Mouse (Mus musculus): Measurements from ENCODE around the gene Ddx42.
A peak's percentile ranks its signal among the peaks of the same experiment; 100 is the strongest.
"Not testable (repeated sequence)": the region's sequence is repeated elsewhere in the genome, so short reads cannot be mapped to it uniquely, and the experiment has no call there.

The Ddx42 gene

DNA sequence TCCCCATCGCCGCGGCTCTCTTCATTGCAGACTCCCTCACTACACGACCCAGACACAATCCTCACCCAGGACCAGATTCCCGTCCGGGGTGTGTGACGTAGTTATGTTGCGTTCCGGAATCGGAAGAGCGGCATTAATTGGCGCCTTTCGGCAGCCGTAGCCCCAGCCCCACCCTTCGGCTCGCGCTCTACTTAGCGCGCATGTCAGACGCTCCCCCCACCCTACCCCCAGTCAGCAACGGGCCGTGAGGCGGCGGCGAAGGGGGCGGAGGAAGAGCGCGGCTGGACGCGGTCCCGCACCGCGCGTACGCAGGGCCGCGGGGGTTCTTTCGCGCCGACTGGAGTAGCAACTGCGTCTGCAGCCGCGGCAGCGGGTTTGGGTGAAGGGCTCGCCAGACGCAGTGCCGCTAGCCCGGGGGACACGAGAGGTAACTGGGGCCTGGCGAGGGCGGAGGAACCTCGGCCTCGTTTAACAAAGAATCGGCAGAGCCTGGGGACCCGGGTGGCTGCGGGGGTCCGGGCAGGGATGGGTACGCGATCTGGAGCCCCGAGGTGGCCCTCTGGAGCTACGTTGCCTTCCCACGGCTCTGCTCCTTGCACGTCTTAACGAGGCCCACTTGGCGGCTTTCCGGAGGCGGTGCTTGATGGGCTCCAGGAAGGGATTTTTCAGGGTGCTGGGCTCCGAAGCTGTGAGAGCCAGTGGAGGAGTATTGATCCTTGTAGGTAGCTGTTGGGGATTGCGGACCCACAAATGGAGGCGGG is at the start of gene Ddx42:
Gene Ddx42 (plus strand): TSS at position 197 of the 761 bp plus-strand sequence.
- peak; percentile 95 for DNase-seq

DNA sequence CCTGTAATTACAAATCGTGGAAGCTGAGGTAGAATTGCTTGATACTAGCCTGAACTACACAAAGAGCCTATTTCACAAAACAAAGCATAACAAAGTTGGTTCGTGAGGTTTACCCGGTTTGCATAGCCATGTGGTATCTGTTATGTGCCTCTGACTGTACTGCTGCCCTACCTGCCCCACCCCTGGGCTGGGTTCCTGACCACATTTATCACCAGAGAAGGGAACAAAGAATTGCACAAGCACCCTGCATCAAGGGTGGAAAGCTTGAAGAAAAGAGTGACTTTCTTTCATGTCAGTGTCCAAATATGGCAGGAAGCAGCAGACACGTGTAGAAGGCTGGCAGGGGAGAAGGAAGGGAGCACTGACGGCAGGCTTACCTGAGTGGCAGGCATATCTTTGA is 49.3 kb upstream of the Ddx42 start:
- DNase-seq, result no peak

DNA sequence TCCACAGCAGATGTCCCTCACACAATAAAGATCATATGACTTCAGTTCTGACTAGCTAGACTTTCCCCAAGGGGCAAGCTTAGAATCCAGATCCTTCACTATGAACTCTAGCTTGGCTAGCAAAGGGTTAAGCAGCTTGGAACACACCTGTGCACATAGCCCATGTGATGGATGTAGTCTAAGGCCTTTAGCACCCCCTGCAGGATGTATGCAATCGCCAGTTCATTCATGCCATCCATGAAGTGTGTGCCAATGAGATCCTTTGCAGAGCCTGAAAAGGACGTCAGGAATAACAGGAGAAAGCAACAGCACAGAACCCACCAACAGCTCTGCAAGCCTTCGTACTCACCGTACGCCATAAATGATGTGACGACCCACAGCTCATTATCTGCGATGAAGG is 45.9 kb upstream of the Ddx42 start:
- DNase-seq, result no peak

DNA sequence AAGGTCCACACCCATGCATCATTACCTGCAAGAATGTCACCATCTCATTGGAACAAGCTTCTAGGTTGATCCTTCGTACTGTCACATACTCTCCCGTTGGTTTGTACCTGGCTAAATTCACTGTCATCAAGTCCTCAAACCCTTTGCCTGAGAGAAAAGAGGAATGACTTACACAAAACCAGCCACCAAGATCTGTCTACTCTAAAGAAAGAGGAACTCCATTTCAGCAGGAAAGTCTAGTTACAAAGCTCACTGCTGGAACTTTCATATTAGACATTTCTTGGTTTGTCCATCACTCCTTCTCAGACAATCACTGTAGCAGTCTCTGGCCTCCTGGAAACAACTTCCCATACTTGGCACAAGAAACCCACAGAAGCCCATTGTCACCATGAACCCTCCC is 43.5 kb upstream of the Ddx42 start:
- DNase-seq, result no peak

DNA sequence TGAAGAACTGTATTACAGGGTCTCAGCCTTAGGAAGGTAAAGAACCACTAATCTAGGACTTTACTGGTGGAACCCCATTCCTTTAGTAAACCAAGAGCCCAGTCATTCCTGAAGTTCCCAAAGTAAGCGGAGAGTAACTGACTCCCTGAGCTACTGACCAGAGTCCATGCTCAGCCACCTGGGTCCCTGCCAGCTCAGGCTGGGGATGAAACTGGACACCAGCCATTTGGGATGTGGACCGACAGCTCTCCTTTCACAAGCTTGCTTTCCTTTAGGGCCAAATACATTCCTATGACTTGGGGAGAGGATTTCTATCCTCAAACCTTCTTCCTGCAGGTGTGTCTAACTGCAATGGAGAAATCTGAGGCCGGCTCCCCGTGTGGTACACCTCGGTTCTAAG is 42.4 kb upstream of the Ddx42 start:
- DNase-seq, result peak; percentile 71

DNA sequence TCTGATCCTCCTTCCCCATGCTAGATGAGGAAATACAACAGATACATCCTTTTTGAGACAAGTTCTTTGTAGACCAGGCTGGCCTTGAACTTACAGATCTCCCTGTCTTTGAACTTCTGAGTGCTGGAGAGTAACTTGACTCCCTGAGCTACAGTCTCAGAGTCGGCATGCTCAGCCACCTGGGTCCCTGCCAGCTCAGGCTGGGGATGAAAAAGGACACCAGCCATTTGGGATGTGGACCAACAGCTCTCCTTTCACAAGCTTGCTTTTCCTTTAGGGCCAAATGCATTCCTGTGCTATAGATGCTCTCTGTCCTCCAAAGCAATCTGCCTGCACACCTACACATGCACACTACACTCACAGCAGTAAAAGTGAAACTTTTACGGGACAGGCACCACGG is 41.6 kb upstream of the Ddx42 start:
- DNase-seq, result no peak

DNA sequence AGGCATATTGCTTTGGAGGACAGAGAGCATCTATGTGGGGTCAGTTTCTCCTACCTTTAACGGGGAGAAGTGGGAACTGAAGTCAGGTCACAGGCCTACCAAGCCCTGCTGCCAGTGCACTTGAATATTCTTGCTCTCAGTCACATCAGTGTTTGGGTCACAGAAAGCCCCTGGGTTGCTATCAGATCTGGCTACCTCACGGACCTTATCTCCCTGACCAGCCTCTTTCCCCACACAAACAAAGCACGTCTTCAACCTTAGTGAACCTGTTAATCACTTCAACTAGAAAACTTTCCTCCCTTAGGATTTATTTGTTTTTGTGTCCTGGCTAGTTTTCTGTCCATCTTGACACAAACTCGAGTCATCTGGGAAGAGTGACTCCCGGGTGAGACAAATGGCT is 40.4 kb upstream of the Ddx42 start:
- DNase-seq, result no peak

DNA sequence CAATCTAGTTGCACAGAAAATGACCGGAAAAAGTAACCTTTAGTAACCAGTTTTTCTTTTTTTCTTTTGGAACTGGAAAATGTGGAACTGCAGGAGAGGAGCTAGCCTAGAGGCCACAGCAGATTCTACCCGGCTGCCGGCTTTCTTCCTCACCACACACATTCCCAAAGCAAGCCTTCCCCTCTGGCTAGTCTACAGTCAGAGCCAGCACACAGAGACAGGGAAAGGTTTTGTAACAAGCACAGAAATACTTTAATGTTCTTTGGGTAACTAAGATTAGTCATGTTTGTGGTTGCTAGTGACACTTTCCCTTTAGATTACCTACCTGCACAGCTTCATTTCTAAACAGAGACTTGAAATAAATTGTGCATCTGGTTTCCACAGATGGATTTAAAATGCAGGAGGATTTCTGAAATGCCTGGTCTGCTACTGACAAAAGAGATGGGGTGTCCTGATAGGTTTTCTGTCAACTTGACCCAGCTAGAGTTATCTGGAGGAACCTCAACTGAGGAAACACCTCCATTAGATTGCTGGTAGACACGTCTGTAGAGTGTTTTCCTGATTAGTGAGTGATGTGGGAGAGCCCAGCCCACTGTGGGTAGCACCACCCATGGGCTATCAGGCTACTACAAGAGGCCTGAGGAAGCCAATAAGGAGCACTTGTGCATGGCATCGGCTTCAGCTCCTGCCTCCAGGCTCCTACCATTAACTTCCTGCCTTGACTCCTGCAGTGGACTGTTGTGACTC is 38.5 kb upstream of the Ddx42 start:
- no peak for DNase-seq

DNA sequence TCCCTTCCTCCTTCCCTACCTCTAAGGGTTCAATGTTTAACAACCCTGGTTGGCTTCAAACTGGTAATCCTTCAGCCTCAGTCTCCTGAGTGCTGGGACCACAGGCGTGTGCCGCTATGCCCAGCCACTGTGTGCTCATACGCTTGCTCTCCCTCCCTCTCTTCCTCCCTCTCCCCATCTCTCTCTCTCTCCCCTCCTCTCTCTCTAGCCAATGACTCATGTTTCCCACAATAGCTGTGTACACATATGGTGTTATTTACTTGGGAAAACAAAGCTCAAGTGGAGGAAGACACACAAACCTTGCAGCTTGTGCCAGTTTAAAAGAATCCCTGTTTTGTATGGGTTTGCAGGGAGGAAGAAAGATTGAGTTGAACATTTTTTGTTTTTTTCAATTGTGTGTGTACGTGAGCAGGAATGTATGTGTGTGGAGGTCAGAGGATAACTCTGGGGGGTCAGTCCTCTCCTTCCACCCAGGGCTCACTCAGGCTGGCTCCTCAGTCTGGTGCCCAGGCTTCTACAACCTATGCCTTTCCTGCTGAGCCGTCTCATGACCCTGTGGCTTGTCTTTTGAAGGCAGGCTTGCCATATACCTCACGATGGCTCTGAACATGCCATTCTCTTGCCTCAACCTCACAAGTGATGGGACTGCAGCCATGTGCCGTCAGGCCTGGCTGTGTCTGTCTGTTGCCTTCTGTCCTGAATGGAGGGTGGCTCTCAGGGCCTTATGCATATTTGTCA is 36.8 kb upstream of the Ddx42 start:
- no peak for DNase-seq

DNA sequence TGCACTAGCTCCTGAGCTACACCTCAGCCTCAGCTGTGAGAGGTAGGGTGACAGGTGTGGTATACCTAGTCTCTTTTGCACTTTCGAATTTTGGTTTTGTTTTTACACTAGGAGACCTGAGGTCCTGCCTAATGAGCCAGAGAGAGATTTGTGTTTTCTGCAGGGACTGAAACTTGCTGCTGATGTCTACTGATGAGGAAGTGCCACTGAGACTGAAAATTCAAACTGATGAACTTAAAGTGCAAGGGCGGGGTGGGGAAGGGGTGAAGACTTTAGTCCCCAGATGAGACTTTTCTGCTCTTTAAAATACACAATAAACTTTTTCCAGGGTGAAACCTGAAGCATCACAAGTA is 36.3 kb upstream of the Ddx42 start:
- DNase-seq, result no peak

DNA sequence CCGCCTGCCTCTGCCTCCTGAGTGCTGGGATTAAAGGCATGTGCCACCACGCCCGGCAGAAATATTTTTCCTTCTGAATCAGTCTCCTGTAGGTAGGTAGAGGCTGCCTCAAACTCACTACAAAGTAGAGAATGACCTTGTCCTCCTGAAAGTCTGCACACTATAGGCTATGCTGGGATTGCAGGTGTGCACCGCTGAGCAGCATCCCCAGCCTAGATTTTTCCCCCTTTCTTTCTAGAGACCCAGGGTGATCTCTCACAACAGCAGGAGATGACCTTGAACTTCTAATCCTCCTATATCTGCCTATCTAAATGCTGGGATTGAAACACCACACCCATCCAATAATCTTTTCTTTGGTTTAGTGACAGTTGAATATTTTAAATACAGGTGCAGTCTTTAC is 29.4 kb upstream of the Ddx42 start:
- DNase-seq, result no peak

DNA sequence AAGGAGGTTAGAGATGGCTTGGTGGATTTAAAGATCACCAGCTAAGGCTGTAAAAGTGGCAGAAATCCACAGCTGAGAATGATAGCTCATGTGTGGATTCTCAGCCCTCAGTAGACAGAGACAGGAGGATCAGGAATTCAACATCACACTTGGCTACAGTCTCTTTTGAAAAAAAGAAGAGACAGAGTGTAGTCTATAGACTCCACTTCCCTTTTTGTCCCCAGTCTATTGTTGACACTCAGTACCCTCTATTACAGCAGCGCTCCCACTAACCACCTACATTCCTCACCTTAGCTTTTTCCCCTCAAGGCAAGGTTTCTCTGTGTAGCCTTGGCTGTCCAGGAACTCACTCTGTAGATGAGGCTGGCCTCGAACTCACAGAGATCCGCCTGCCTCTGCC is 25.0 kb upstream of the Ddx42 start:
- no peak for DNase-seq

DNA sequence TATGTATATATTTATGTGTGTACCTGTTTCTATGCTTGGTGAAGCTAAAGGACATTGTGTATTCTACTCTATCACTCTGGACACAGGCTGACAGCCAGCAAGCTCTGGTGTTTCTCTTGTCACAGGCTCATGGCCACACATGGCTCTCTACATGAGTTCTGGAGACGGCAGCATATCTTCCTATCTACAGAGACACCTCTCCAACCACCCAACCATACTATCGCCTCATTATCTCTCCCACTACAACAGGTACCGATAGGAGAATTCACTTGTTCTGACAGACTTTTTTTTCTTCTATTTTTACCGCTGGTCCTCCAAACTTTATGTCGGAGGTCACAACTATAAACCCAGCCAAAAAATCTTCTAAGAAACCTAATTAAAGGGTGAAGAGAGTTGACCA is 24.5 kb upstream of the Ddx42 start:
- no peak for DNase-seq

DNA sequence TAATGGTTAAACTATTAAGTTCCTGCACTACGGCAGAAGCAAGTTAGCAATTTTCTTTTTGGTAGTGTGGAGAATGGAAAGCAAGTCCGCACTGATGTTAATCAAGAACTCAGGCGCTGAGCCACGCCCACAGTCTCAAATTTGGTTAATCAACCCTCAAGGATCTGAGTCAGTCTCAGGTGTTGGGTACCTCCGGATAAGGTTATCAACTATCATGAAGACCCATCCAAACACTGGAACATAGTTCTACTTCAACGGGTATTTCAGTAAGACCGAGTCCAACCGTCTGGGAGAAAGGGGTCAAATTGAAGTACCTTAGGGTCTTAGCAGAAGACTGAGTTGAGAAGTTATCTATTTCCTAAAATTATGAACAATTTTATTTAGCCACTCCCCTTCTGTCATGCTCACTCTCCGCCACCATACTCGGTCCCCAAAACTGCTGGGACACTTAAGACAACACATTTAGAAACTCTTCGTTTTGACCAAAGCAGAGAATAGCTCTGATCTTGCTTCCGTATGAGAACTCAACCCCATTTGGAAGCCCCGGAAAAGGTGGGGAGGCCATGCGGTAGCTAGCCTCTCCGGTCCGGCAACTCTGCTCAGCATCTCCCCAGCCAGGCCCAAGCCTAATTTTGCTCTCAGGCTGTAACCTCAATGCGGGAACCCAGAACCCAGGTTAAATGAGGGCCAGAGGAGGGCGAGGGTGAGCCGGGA is 23.9 kb upstream of the Ddx42 start:
- DNase-seq, result peak; percentile 39

DNA sequence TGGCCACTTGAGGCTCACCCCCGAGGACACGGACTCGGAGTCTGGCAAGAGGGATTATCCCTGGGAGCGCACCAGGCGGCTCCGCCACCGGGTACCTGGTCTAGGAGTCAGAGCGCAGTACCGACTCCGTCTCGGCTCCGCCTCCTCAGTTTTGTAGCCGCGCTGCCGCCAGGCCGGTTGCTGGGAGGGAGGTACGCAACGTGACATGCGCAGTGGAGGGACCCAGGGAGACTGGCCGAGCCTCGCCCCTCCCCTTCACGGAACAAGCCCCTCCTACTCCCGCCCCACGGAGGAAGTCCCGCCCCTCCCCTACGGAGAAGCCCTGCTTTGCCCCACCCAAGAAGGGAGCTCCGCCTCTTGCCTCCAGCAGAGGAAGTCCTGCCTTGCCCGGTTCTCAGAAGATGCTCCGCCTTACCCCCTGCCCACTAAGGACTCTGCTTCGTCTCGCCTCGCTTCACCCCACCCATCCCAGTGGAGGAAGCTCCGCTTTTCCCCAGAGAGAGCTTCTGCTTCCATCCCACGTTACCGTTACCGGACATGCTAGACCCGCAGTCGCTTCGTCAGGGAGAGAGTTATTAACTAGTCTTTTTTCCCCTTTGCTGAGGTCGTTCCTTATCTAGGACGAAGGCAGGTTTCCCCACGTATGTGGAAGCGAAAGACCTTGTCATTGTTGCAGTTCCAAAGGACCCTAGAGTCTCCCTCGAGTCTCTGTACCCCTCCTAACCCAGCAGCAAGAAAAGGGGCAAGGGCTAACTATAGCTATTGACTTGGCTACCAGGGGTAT is 23.2 kb upstream of the Ddx42 start:
- DNase-seq, result peak; percentile 98

DNA sequence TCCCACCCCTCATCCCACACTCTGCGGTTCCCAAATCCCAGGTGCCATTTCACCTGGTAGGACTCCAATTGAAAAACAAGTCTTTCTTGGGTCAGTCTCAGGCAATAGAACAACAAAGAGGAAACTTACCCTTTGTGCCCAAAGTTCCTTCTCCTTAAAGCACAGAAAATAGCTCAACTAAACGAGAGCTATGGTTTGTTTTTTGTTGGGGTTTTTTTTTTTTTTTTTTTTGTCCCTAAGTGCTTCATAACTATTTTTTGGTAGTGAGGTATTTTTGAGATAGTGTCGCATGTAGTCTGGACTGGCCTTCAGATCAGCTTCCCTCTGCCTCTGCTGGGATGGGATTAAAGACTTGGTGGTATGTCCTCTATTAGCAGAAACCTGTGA is 22.6 kb upstream of the Ddx42 start:
- DNase-seq, result no peak

DNA sequence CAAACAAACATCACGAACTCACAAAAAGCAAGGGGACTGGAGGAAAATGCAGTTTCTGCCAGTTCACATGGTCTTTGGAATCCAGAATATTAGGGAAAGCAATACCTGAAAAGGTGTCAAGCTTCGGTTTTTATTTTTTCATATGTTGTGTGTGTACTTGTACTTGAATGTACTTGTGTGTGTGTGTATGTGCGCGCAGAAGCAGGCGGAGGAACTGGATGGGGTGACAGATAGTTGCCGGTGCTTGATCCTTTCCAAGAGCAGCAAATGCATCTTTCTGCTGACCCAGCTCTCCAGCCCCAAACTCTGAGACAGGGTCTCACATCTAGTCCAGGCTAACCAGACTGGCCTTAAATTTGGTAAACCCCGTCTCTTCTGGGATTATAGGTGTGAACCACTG is 21.8 kb upstream of the Ddx42 start:
- DNase-seq, result no peak

DNA sequence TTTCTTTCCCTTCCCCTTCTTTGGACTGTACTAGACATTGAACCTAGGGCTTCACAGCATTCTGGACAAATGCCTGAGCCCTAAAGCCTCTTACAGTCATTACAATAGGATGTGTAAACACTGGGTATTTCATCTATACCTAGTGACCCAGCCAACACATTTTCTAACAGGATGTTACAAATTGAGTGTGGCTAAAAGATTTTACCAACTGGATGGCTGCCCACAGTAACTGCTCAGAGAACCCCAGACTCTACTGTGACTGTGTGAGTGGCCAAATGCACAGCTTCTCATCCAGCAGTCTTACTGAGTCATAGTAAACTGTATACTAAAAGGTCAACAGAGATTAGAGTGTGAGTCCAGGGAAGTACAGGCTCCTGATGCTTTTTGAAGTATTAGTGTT is 21.4 kb upstream of the Ddx42 start:
- no peak for DNase-seq

DNA sequence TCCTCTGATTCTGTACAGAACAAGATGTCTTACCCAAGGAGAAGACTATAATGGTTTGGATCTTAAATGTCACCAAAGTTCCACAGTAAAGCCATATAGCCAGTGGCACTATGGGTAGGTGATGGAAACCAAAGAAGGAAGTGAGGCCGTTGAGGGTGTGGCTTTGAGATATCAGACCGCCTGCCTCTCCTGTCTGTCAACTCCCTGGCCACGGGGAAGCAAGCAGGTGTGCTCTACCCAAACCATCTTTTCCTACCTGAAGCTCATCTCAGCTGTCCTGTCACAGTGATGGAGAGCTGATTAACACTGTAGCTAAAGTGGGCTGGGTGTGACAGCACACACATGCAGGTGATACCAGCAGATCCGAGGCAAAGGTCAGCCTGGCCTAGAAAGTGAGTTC is 18.4 kb upstream of the Ddx42 start:
- DNase-seq, result no peak

DNA sequence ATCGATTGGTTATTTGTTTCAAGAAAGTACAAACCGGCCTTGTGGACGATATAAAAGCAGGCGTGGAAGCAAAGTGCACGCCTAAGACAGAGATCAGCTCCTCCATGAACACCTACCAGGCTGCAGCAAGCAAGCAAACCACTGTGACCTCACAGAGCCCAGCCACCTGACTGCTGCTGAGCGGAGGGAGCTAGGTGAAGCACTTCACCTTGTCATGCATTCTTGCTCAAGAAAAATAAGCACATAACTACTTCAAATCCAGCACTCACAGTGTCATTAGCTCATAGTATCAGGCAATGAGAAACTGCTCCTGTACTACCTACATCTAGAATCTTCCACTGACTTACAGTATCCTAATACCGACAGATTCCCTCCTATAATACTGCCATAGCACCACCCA is 16.7 kb upstream of the Ddx42 start:
- DNase-seq, result not testable (repeated sequence)

DNA sequence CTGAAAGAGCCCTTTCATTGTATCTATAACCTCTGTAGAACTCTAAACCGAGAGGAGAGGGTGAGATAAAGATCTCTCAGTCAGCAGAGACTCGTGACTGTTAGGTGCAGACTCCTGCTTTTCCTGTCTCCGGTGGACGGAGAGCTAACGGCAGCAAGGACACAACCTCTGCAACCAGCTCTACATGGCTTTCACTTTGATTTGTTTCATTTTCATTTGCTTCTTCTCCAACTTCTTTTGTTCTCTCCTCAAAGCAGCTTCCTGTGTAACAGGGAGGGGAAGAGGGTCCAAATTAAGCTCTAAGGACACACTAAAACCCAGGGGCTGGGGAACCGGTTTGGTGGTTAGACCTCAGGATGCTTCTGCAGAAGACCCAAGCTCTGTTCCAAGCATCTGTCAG is 16.0 kb upstream of the Ddx42 start:
- DNase-seq, result no peak

DNA sequence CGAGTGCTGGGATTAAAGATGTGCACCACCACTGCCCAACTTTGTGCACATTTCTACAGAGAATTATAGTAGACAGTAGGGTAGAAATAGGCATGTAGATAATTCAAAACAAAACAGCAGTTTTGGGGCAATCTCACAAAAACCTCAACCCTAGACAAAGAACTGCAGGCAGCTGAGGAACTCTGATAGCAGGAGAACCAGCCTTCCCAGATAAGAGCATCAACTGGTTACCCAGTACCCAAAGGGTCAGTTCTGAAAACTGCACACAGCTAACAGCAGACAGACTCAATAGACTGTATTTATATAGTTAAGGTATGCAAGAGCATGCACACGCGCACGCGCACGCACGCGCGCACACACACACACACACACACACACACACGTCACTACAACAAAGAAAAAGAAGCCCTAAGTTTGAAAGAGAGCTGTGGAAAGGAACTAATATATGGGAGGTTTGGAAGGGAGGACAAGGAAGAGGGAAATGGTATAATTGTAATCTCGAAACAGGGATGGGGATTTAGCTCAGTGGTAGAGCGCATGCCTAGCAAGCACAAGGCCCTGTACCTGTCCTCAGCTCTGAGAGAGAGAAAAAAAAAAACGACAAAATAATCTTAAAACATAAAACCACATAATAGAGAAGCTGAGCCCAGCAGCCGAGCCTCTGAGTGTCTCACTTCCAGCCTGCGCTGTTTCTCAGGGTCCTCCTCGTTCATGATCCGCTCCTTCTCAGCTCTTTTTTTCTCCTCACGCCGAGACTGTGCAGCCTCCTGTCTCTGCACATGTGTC is 15.2 kb upstream of the Ddx42 start:
- no peak for DNase-seq

Data from kidney, postnatal 14 days (tissue).